Mouse (Mus musculus) MEL (cell line): ENCODE measurements around the gene Ces1d. TPM values are rescaled to one million over a fixed set of nuclear protein-coding genes. Genes with fewer than 3 reads are reported as not detected.

Experiments
- DNase-seq: peaks from one replicate; pipeline ENCODE4 v3.0.0; 2011; ENCODE audit warnings: low read depth, low spot score
- H3K27ac ChIP-seq: 2 replicates; pipeline ENCODE4 v1.5.1; 2012; ENCODE audit warnings: low read depth, mild to moderate bottlenecking, control low read depth, low read length, moderate library complexity; ENCODE audit not compliant: control insufficient read depth
- H3K27me3 ChIP-seq, 2 experiments: fragments of 150-350 bp in 1 of 2; sonication (generic) in 1 of 2; 2 replicates each; pipeline ENCODE4 v1.6.1; 2012; ENCODE audit warnings: low read length in 2 of 2, mild to moderate bottlenecking in 2 of 2, improper control_type of control experiment in 1 of 2, moderate library complexity in 1 of 2; ENCODE audit not compliant: insufficient read depth in 2 of 2, control insufficient read depth in 1 of 2
- H3K36me3 ChIP-seq, 2 experiments: 2 replicates each; pipeline ENCODE4 v1.6.1; 2012 to 2014; ENCODE audit warnings: low read length in 2 of 2, improper control_type of control experiment in 1 of 2, inconsistent platforms in 1 of 2, mild to moderate bottlenecking in 1 of 2; ENCODE audit not compliant: insufficient read depth in 2 of 2, control insufficient read depth in 1 of 2
- H3K4me1 ChIP-seq, 2 experiments: fragments of 150-350 bp in 1 of 2; sonication (generic) in 1 of 2; 2 replicates each; pipeline ENCODE4 v1.6.1; 2012; ENCODE audit warnings: low read length in 2 of 2, improper control_type of control experiment in 1 of 2, mild to moderate bottlenecking in 1 of 2; ENCODE audit not compliant: insufficient read depth in 2 of 2, control insufficient read depth in 1 of 2
- H3K4me3 ChIP-seq, 2 experiments: fragments of 150-350 bp in 1 of 2; sonication (generic) in 1 of 2; 2 replicates each; pipeline ENCODE4 v1.5.1; 2012; ENCODE audit warnings: low read depth in 2 of 2, low read length in 2 of 2, mild to moderate bottlenecking in 2 of 2, moderate library complexity in 2 of 2, control low read depth in 1 of 2, improper control_type of control experiment in 1 of 2; ENCODE audit not compliant: control insufficient read depth in 1 of 2, insufficient read depth in 1 of 2
- H3K79me2 ChIP-seq: 2 replicates; pipeline ENCODE4 v1.6.1; 2012; ENCODE audit warnings: mild to moderate bottlenecking, low read length, moderate library complexity; ENCODE audit not compliant: control insufficient read depth, poor library complexity, insufficient read depth
- H3K9ac ChIP-seq: 2 replicates; pipeline ENCODE4 v1.6.1; 2012; ENCODE audit warnings: low read depth, mild to moderate bottlenecking, control low read depth, low read length, moderate library complexity; ENCODE audit not compliant: control insufficient read depth, poor library complexity, severe bottlenecking
- H3K9me3 ChIP-seq: fragments of 150-350 bp; sonication (generic); replicated peaks from 2 replicates; pipeline ENCODE4 v1.6.1; 2012; ENCODE audit warnings: mild to moderate bottlenecking, low read length, improper control_type of control experiment, moderate library complexity; ENCODE audit not compliant: insufficient read depth
- CHD1 ChIP-seq: IDR thresholded peaks from 2 replicates; pipeline ENCODE4 v1.6.1; 2012; ENCODE audit warnings: low read depth, mild to moderate bottlenecking, inconsistent platforms, low read length, improper control_type of control experiment
- E2F4 ChIP-seq: IDR thresholded peaks from 2 replicates; pipeline ENCODE4 v1.6.1; 2011; ENCODE audit warnings: low read depth, low read length, improper control_type of control experiment, borderline replicate concordance
- GATA1 ChIP-seq: IDR thresholded peaks from 2 replicates; pipeline ENCODE4 v1.6.1; 2011; ENCODE audit warnings: low read depth, low read length, improper control_type of control experiment
- HCFC1 ChIP-seq: IDR thresholded peaks from 2 replicates; pipeline ENCODE4 v1.6.1; 2012; ENCODE audit warnings: low read depth, mild to moderate bottlenecking, inconsistent platforms, low read length, improper control_type of control experiment, moderate library complexity
- KAT2A ChIP-seq: conservative IDR thresholded peaks from 2 replicates; pipeline ENCODE4 v1.6.1; 2012; ENCODE audit warnings: low read depth, low read length, improper control_type of control experiment, inconsistent platforms
- MAX ChIP-seq: IDR thresholded peaks from 2 replicates; pipeline ENCODE4 v1.6.1; 2011; ENCODE audit warnings: low read length, improper control_type of control experiment
- MAZ ChIP-seq: IDR thresholded peaks from 2 replicates; pipeline ENCODE4 v1.6.1; 2012; ENCODE audit warnings: low read depth, mild to moderate bottlenecking, inconsistent platforms, low read length, improper control_type of control experiment
- MEF2A ChIP-seq: IDR thresholded peaks from 2 replicates; pipeline ENCODE4 v1.6.1; 2014; ENCODE audit warnings: low read depth, mild to moderate bottlenecking, inconsistent platforms, low read length, improper control_type of control experiment; ENCODE audit not compliant: poor library complexity, insufficient replicate concordance, severe bottlenecking; ENCODE audit errors: extremely low read depth
- NELFE ChIP-seq: IDR thresholded peaks from 2 replicates; pipeline ENCODE4 v1.6.1; 2011; ENCODE audit warnings: low read depth, low read length, improper control_type of control experiment
- NRF1 ChIP-seq: IDR thresholded peaks from 2 replicates; pipeline ENCODE4 v1.6.1; 2014; ENCODE audit warnings: low read depth, mild to moderate bottlenecking, inconsistent platforms, low read length, improper control_type of control experiment, moderate library complexity; ENCODE audit not compliant: poor library complexity, insufficient read depth, severe bottlenecking
- POLR2AphosphoS5 ChIP-seq: IDR thresholded peaks from 2 replicates; pipeline ENCODE4 v1.6.1; 2012; ENCODE audit warnings: low read depth, borderline replicate concordance, mild to moderate bottlenecking, inconsistent platforms, low read length, moderate library complexity, mixed read lengths
- RAD21 ChIP-seq: IDR thresholded peaks from 2 replicates; pipeline ENCODE4 v1.6.1; 2011; ENCODE audit warnings: mild to moderate bottlenecking, low read depth, low read length, improper control_type of control experiment
- TBP ChIP-seq: IDR thresholded peaks from 2 replicates; pipeline ENCODE4 v1.8.0; 2011; ENCODE audit warnings: low read depth, low read length, improper control_type of control experiment
- USF2 ChIP-seq, 2 experiments: IDR thresholded peaks; 2 replicates each; pipeline ENCODE4 v1.6.1; 2011 to 2012; ENCODE audit warnings: improper control_type of control experiment in 2 of 2, low read length in 2 of 2, borderline replicate concordance in 1 of 2, inconsistent platforms in 1 of 2, low read depth in 1 of 2, mild to moderate bottlenecking in 1 of 2; ENCODE audit not compliant: insufficient read depth in 1 of 2
- ZC3H11A ChIP-seq: IDR thresholded peaks from 2 replicates; pipeline ENCODE4 v1.6.1; 2012; ENCODE audit warnings: low read depth, mild to moderate bottlenecking, inconsistent platforms, low read length, improper control_type of control experiment
- polyA plus RNA-seq, 2 experiments: library from polyadenylated mRNA; stranded (reverse) in 1 of 2; unstranded in 1 of 2; fragments of >175 nt in 1 of 2; fragments of >200 nt in 1 of 2; gene quantifications; 2 replicates each; pipeline versions ENCODE4 v1.2.1 to v1.2.4; 2012; ENCODE audit warnings: low replicate concordance in 2 of 2, low read depth in 1 of 2; ENCODE audit not compliant: insufficient read length in 2 of 2, insufficient read depth in 1 of 2, missing spikeins in 1 of 2
- total RNA-seq: library from RNA; depleted of rRNA; stranded (reverse); fragments of 300-350 nt; gene quantifications from 2 replicates; pipeline ENCODE4 v1.2.3, GENCODE M21; 2012

Gene Ces1d
- total and polyA plus RNA-seq, 3 experiments, result not detected

DNA sequence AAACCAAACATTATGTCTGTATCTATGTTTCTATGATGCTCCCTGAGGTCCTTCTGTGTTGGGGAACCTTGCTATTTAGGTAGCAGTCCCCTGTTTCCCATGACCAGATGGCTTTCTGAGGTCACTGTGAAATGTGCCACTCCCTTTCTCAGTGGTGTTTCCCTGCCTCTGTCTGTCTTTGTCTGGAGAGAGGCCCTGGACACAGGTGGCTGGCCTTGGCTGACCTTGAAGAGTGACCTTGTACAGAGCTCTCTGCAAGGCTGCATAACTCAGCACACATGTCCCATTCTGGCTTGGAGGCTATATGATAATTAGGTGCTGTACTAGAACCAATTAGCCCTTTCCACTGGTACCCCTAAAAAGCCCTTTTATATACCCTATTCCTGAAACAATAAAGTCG lies 21.0 kb downstream of the Ces1d start:
- H3K79me2 ChIP-seq, result no peaks in the 10 kb centered on the region
- H3K4me1 ChIP-seq, result no peaks in the 10 kb centered on the region
- no peaks in the 10 kb centered on the region for H3K9me3 ChIP-seq
- no peak overlapping the region for H3K9ac ChIP-seq
- no peaks in the 10 kb centered on the region for H3K36me3 ChIP-seq
- no peak for DNase-seq
- H3K27me3 ChIP-seq, result no peaks in the 10 kb centered on the region
- H3K27ac ChIP-seq, result no peak overlapping the region
- TF ChIP-seq TBP (no peak), GATA1 (no peak), ZC3H11A (no peak), E2F4 (no peak), MAX (no peak), CHD1 (no peak), RAD21 (no peak), MEF2A (no peak)
- no peak overlapping the region for H3K4me3 ChIP-seq

DNA sequence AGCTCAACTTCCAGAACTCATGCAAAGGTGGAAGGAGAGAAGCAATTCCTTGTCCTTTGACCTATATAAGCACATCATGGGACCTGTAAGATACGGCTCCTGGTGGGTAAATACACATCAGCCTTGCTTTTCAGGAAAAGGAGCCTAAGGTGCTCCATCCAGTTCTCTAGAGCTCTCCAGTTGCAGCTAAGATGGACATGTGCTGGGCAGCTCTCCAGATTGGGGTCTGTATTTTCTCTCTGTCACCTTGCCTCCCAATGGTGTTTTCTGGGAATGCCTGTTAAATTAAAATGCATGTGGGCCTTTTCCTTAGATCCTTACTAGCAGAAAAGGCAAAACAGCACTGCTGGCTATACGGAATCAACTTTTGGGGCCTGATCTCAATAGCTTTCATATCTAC lies 23.1 kb downstream of the Ces1d start:
- no peaks in the 10 kb centered on the region for H3K36me3 ChIP-seq
- H3K9me3 ChIP-seq, result no peaks in the 10 kb centered on the region
- no peaks in the 10 kb centered on the region for H3K4me1 ChIP-seq
- no peak for DNase-seq
- H3K27ac ChIP-seq, result no peak overlapping the region
- H3K79me2 ChIP-seq, result no peaks in the 10 kb centered on the region
- H3K4me3 ChIP-seq, result no peak overlapping the region
- TF ChIP-seq NELFE (no peak), POLR2AphosphoS5 (no peak), E2F4 (no peak), NRF1 (no peak), USF2 (IDR thresholded peaks at IDR 0.05; ENCODE audit: borderline replicate concordance in 1 of 2, insufficient read depth in 1 of 2, low read depth in 1 of 2, low read length in 2 of 2) (no peak), MAZ (no peak), HCFC1 (no peak), KAT2A (no peak)
- H3K27me3 ChIP-seq, result no peaks in the 10 kb centered on the region
- no peak overlapping the region for H3K9ac ChIP-seq
